Mouse (Mus musculus): ENCODE measurements around the gene Gm49336. TPM values are rescaled to one million over a fixed set of nuclear protein-coding genes. Genes with fewer than 3 reads are reported as not detected.

The Gm49336 gene
- 58.8 and 65.5 TPM in 2 replicates for polyA plus RNA-seq (2014; fragmentation: Nextera tagmentation; extraction: Ambion mirVana)

DNA sequence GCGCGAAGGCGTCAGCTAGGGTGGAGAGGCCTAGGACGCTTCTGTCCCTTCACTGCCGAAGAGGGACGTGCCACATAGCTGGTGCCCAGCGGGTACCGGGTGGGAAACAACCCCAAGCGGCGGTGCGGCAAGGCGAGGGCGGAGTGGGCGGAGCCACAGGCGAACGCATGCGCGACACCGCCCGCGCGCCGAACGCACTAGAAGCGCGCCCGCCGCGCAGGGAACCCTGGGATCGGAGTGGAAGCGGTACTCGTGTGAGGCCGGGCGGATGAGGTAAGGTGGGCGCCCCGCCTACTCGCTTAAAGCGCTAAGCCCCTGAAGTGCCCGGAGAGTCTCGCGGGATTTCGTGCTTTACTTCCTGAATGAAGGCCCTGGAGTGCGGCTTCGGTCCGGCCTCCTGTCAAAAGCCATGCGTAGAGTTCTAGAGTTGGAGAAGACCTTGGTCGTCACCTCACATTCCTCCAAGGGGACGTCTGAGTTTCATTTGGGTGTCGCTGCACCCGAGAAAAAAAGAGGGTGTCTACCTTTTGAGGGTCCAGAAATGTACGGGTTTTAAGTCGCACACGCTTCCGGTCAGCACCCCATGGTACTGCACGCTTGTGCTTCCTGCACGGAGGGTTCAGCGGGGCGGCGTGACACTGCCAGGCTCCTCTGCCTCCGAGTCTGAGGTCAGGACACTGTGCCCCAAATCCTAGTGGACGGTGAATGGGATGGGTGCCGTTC is at the start of gene Gm49336, which contains the start of gene Nupl1:
Gene Gm49336 (minus strand): TSS at position 227 of the 723 bp plus-strand sequence.
Gene Nupl1 (minus strand): TSS at position 151 of the 723 bp plus-strand sequence.
- Histone ChIP-seq H3K36me3 (ENCODE audit: control insufficient read depth, insufficient read depth, low read length) (peaks cover 7% of the 10 kb centered on the region; the same call in 1 of the 2 replicates), H3K4me1 (replicated peaks; ENCODE audit: control insufficient read depth, insufficient read depth, low read length) (peaks cover 16% of the 10 kb centered on the region), H3K9ac (ENCODE audit: low read length) (peak within 1 kb of the TSS; percentile 95), H3K27ac (ENCODE audit: low read depth) (peak within 1 kb of the TSS; percentile 85), H3K9me3 (ENCODE audit: control insufficient read depth, low read length) (no peaks in the 10 kb centered on the region), H3K4me3 (ENCODE audit: low read depth, low read length) (peak within 1 kb of the TSS; percentile 97), H3K4me2 (ENCODE audit: low read length) (peak within 1 kb of the TSS; percentile 86), H3K27me3 (replicated peaks; ENCODE audit: control insufficient read depth, insufficient read depth, low read length) (no peaks in the 10 kb centered on the region)
- DNase-seq (ENCODE audit: low spot score) (peak; percentile 94), ATAC-seq (replicated peaks; ENCODE audit: low FRiP score, low TSS enrichment, low read depth) (peak; percentile 99)
- WGBS: under 1% methylated on average over 61 of the region's 62 CpGs

DNA sequence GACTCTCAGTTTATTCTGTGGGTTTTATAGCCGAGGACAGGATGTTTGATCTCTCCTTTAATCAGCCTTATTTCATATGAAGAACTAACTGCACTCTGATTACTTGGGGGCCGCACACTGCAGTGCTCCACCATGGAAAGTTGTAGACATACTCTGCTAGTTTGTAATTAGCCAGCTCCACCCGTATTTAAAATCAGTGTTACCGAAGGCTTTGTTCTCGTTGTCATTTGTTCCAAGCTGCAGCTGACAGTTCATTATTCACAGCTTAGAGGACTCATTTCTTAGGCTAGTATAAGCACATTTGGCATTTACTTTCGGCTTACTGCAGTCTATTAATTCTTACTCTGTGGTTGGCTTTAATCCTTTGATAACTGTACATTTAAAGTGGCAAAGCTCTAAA is 49.7 kb upstream of the Gm49336 start:
- Histone ChIP-seq H3K4me2 (ENCODE audit: low read length) (no peak overlapping the region), H3K27me3 (replicated peaks; ENCODE audit: control insufficient read depth, insufficient read depth, low read length) (no peaks in the 10 kb centered on the region), H3K9me3 (ENCODE audit: control insufficient read depth, low read length) (no peaks in the 10 kb centered on the region), H3K36me3 (ENCODE audit: control insufficient read depth, insufficient read depth, low read length) (peaks cover 51% of the 10 kb centered on the region), H3K4me3 (ENCODE audit: low read depth, low read length) (no peak overlapping the region), H3K4me1 (replicated peaks; ENCODE audit: control insufficient read depth, insufficient read depth, low read length) (no peaks in the 10 kb centered on the region), H3K27ac (ENCODE audit: low read depth) (no peak overlapping the region), H3K9ac (ENCODE audit: low read length) (no peak overlapping the region)
- no peak for ATAC-seq (replicated peaks; ENCODE audit: low FRiP score, low TSS enrichment, low read depth)
- no peak for DNase-seq (ENCODE audit: low spot score)
- WGBS: 81% methylated on average over 6 of the region's 6 CpGs

DNA sequence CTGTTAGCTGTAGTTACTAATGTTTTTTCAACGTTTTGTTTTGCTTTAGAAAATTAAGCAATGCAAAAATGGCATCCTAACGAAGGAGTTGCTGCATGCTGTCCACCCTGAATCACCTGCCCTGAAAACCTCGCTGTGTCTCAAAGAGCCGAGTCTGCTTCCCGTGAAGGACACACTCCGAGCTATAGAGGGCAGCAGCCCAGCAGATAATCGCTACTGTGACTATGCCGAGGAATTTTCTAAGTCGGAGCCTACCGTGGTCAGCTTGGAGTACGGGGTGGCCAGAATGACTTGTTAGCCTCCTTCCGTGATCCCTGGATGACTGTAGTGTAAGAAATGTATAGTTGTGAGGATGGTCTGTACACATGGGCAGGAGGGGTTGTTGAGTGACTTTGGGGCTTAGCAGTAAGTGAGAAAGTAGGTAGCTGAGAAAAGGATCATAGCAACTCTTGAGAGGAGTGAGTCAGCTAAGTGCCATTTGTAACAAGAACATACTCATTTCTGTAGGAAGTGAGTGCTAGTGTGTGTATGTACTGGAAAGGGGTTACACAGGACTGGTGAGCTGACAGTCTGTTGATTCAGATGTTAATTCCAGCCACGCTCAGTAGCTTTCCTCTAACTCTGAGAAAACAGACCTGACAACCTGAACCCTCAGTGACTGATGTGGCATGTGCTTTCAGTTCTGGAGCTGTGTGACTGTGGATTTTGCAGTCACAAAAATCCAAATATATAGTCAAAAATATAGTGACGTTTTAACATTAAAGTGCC is 49.1 kb upstream of the Gm49336 start:
- DNase-seq (ENCODE audit: low spot score) (no peak), ATAC-seq (replicated peaks; ENCODE audit: low FRiP score, low TSS enrichment, low read depth) (no peak)
- H3K9me3 ChIP-seq (ENCODE audit: control insufficient read depth, low read length): no peaks in the 10 kb centered on the region
- no peak overlapping the region for H3K4me3 ChIP-seq (ENCODE audit: low read depth, low read length)
- H3K36me3 ChIP-seq (ENCODE audit: control insufficient read depth, insufficient read depth, low read length): peaks cover 51% of the 10 kb centered on the region
- no peak overlapping the region for H3K9ac ChIP-seq (ENCODE audit: low read length)
- H3K27ac ChIP-seq (ENCODE audit: low read depth): no peak overlapping the region
- H3K27me3 ChIP-seq (replicated peaks; ENCODE audit: control insufficient read depth, insufficient read depth, low read length): no peaks in the 10 kb centered on the region
- no peak overlapping the region for H3K4me2 ChIP-seq (ENCODE audit: low read length)
- 78% methylated on average over 14 of the region's 14 CpGs for whole genome bisulfite sequencing
- no peaks in the 10 kb centered on the region for H3K4me1 ChIP-seq (replicated peaks; ENCODE audit: control insufficient read depth, insufficient read depth, low read length)

DNA sequence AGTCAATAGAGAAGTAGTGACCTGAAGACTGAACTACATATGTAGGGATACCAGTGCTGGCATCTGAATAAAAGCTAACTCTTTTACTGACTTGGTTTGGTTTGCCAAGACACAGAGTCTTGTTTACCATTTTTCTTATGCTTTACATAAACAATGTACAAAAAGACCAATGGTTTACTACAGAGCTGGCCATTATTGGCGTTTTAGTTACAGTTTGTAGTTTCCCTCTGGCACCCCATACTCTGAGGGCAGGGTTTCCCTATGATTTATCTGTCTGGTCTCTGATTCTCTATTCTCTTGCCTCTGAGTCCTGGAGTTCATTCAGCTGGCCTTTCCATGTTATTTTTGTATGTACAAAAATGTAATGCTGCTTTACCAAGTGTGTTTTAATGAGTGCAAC is 44.2 kb upstream of the Gm49336 start:
- H3K27me3 ChIP-seq (replicated peaks; ENCODE audit: control insufficient read depth, insufficient read depth, low read length): no peaks in the 10 kb centered on the region
- H3K9ac ChIP-seq (ENCODE audit: low read length): no peak overlapping the region
- H3K27ac ChIP-seq (ENCODE audit: low read depth): no peak overlapping the region
- DNase-seq (ENCODE audit: low spot score) (no peak), ATAC-seq (replicated peaks; ENCODE audit: low FRiP score, low TSS enrichment, low read depth) (no peak)
- H3K36me3 ChIP-seq (ENCODE audit: control insufficient read depth, insufficient read depth, low read length): peaks cover 36% of the 10 kb centered on the region
- H3K4me2 ChIP-seq (ENCODE audit: low read length): no peak overlapping the region
- H3K9me3 ChIP-seq (ENCODE audit: control insufficient read depth, low read length): no peaks in the 10 kb centered on the region
- no peak overlapping the region for H3K4me3 ChIP-seq (ENCODE audit: low read depth, low read length)
- WGBS: 50% methylated on average over 1 of the region's 1 CpGs
- no peaks in the 10 kb centered on the region for H3K4me1 ChIP-seq (replicated peaks; ENCODE audit: control insufficient read depth, insufficient read depth, low read length)

GRCm38 (mm10) chr14:60290363-60290762 is 39.1 kb upstream of the Gm49336 start:
- Histone ChIP-seq H3K4me1 (replicated peaks; ENCODE audit: control insufficient read depth, insufficient read depth, low read length) (no peaks in the 10 kb centered on the region), H3K36me3 (ENCODE audit: control insufficient read depth, insufficient read depth, low read length) (peaks cover 18% of the 10 kb centered on the region), H3K4me2 (ENCODE audit: low read length) (no peak overlapping the region), H3K27me3 (replicated peaks; ENCODE audit: control insufficient read depth, insufficient read depth, low read length) (no peaks in the 10 kb centered on the region), H3K27ac (ENCODE audit: low read depth) (no peak overlapping the region), H3K9ac (ENCODE audit: low read length) (no peak overlapping the region), H3K9me3 (ENCODE audit: control insufficient read depth, low read length) (no peaks in the 10 kb centered on the region), H3K4me3 (ENCODE audit: low read depth, low read length) (no peak overlapping the region)
- DNase-seq (ENCODE audit: low spot score) (no peak), ATAC-seq (replicated peaks; ENCODE audit: low FRiP score, low TSS enrichment, low read depth) (no peak)
- 82% methylated on average over 4 of the region's 4 CpGs for WGBS

DNA sequence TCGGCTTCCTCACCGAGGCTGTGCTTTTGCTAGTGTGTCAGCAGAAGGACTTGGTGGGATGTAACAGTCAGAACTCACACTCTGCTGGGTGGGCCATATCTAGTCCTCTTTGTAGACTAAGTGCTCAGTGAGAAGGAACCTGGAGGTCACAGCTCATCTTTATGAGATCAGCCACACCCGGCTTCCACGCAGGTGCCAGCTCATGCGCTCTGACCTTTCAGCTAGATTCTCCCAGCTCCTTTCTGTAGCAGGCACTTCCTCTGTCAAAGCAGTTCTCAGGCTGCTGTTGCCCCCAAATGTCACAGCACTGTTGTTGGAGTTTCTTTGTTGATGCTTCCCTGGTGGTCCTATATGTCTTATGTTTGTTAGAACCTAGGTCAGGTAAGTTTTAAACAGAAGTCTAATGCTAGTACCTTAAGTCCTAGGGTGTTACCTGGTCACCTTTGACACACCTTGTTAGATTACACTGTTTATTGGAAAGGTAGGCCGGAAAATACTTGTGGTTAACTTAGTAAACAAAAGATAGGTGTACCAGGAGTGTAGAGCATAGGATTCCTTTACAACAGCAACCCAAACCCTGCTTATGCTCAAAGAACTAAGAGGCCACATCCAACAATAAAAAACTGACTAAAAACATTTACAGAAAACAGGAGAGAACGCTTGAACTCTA is 35.0 kb upstream of the Gm49336 start:
- no peak for ATAC-seq (replicated peaks; ENCODE audit: low FRiP score, low TSS enrichment, low read depth)
- Histone ChIP-seq H3K9me3 (ENCODE audit: control insufficient read depth, low read length) (no peaks in the 10 kb centered on the region), H3K36me3 (ENCODE audit: control insufficient read depth, insufficient read depth, low read length) (peaks cover 18% of the 10 kb centered on the region), H3K27me3 (replicated peaks; ENCODE audit: control insufficient read depth, insufficient read depth, low read length) (no peaks in the 10 kb centered on the region), H3K4me3 (ENCODE audit: low read depth, low read length) (no peak overlapping the region), H3K27ac (ENCODE audit: low read depth) (no peak overlapping the region), H3K4me2 (ENCODE audit: low read length) (no peak overlapping the region), H3K4me1 (replicated peaks; ENCODE audit: control insufficient read depth, insufficient read depth, low read length) (no peaks in the 10 kb centered on the region), H3K9ac (ENCODE audit: low read length) (no peak overlapping the region)
- DNase-seq (ENCODE audit: low spot score): no peak
- WGBS: 73% methylated on average over 7 of the region's 7 CpGs

GRCm38 (mm10) chr14:60275301-60276276 is 24.3 kb upstream of the Gm49336 start:
- H3K4me2 ChIP-seq (ENCODE audit: low read length): no peak overlapping the region
- no peak overlapping the region for H3K27ac ChIP-seq (ENCODE audit: low read depth)
- DNase-seq (ENCODE audit: low spot score): peak; percentile 48
- no peaks in the 10 kb centered on the region for H3K27me3 ChIP-seq (replicated peaks; ENCODE audit: control insufficient read depth, insufficient read depth, low read length)
- 75% methylated on average over 7 of the region's 7 CpGs for WGBS
- ATAC-seq (replicated peaks; ENCODE audit: low FRiP score, low TSS enrichment, low read depth): no peak
- H3K4me3 ChIP-seq (ENCODE audit: low read depth, low read length): no peak overlapping the region
- H3K9ac ChIP-seq (ENCODE audit: low read length): no peak overlapping the region
- no peaks in the 10 kb centered on the region for H3K9me3 ChIP-seq (ENCODE audit: control insufficient read depth, low read length)
- H3K4me1 ChIP-seq (replicated peaks; ENCODE audit: control insufficient read depth, insufficient read depth, low read length): no peaks in the 10 kb centered on the region
- H3K36me3 ChIP-seq (ENCODE audit: control insufficient read depth, insufficient read depth, low read length): peaks cover 14% of the 10 kb centered on the region; the same call in 1 of the 2 replicates

DNA sequence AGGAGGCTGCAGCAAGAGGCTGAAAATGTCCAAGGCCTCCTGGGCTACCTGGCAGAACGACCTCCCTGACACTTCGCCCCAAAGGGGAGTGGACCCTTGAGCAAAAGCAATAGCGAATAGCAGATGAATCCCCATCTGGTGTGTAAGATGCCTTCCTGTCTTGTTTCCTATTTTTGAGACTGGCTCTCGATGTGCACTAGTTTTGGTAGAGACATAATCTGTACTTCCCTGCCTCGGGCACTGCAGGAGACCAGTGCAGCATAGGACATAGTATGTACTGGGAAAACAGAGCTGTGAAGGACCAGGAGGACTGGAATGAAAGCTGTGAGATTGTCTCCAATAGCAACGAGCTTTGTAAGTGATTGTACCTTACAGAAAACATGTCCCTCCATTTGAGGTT is 22.0 kb upstream of the Gm49336 start:
- Histone ChIP-seq H3K27me3 (replicated peaks; ENCODE audit: control insufficient read depth, insufficient read depth, low read length) (no peaks in the 10 kb centered on the region), H3K4me2 (ENCODE audit: low read length) (no peak overlapping the region), H3K36me3 (ENCODE audit: control insufficient read depth, insufficient read depth, low read length) (peaks cover 8% of the 10 kb centered on the region; the same call in 1 of the 2 replicates), H3K9ac (ENCODE audit: low read length) (no peak overlapping the region), H3K9me3 (ENCODE audit: control insufficient read depth, low read length) (no peaks in the 10 kb centered on the region), H3K4me3 (ENCODE audit: low read depth, low read length) (no peak overlapping the region), H3K4me1 (replicated peaks; ENCODE audit: control insufficient read depth, insufficient read depth, low read length) (no peaks in the 10 kb centered on the region), H3K27ac (ENCODE audit: low read depth) (no peak overlapping the region)
- ATAC-seq (replicated peaks; ENCODE audit: low FRiP score, low TSS enrichment, low read depth): no peak
- 75% methylated on average over 6 of the region's 6 CpGs for WGBS
- DNase-seq (ENCODE audit: low spot score): no peak
